Mouse (Mus musculus) kidney, adult 11 months (tissue): Measurements from ENCODE around the gene Gtpbp3.

Source experiments
- DNase-seq: peaks from one replicate; pipeline ENCODE4 v3.0.0; 2022

Gtpbp3 gene

DNA sequence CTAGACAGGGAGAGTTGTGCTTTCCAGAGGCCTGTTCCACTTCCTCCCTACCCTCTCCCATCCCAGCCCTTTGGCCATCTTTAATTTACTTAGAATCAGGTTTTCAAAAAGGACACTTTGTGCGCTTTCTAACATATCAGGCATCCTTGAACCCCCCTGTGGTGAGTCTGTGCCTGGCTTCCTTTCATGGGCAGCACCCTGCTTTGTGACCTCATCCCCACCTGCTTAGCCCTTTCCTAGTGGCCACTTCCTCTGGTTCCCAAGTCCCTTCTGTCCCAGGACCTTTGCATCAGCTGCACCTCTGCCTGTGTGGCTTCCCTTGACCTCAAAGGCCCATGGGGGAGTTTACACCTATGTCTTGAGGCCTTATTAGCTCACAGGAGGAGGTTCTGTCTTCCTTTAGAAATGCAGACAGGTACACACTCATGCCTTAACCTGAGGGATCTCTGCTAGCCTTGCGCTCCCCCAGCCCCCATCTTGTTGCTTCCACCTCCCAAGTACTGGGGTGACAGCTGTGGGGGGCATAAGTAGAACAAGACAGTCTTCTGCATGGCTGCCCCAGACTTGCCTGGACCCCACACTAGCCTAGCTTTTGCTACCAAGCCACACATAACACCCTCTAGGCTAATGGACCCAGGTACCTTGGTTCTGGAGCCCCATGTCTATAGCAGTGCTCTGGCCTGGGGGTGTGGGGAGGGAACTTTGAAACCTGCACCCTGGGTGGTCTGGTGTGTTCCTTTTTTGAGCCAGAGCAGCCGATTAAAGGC lies 17.6 kb upstream of the Gtpbp3 start:
- no peak for DNase-seq

DNA sequence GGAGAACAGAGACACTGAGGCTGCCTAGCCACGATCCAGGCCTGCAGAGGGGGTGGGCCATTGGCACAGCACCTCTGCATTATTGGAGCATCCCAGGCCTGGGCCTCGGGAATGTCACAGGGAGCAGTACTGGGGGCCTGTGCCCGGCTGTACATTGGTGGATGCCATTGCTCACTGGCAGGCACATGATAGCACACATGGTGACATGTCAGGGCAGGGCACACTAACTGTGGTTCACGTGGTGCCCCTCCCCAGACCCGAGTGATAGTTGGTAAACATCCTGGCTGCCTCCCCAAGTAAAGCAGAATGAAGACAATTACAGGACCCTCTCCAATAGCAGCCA lies 17.0 kb upstream of the Gtpbp3 start:
- DNase-seq = no peak

DNA sequence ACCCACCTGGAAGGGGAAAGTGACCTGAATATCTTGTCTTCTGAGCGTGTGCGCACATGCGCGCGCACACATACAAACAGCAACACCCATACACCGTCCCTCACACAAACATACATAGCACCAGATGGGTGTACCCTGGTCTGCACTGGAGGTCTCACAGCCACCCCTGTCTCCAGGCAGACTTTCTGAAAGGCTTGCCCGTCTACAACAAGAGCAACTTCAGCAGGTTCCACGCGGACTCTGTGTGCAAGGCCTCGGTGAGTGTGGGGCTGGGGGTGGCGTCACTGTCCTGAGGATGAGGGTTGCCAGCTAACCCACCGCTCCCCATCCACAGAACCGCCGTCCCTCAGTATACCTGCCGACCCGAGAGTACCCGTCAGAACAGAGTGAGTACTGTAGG lies 16.0 kb upstream of the Gtpbp3 start:
- DNase-seq = no peak

DNA sequence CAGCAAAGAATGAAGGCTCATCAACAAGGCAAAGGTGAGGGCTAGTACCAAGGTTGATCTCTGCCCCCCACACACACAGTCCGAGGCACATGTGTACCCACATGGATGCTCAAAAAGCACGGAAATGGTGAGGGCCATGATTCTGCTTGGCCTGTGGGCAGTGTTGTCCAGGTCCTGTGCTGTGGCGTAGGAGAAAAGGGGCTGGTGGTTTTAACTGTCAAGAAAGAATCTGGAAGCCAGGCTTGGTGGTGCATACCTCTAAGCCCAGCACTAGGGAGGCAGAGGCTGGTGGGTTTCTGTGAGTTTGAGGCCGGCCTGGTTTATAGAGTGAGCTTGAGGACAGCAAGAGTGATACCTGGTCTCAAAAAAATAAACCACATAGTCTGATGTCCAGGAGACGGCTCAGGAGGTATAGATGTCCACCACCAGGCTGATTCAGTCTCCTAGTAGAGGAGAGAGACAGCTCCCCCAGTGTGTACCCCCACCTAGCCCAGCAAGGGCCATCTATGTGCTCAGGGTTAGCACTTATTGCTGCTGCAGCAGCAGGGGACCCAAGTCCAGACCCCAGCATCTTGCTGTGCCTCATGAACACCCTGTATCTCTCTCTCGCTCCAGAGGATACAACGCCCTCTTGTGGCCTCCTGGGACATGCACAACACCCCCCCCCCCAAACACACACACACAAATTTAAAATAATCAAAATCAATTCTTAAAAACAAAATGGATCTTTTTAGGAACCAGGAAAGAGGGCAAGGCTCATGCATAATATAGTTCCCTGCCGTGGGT lies 15.1 kb upstream of the Gtpbp3 start:
- DNase-seq = no peak

DNA sequence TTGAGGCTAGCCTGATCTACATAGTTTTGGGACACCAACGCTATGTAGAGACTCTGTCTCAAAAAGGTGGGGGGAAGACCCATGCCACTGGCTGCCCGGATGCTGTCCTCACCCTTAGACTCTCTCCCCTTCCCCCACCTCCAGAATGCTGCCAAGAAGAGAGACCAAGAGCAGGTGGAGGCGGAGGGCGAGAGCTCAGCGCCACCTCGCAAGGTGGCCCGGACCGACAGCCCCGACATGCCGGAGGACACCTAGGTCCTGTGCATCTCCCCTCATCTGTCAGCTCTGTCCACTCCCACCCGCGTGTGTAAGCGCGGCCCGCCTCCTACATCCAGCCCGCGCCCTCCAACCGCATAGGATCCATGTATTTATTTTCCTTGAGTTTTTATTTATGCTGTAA lies 13.6 kb upstream of the Gtpbp3 start:
- no peak for DNase-seq

DNA sequence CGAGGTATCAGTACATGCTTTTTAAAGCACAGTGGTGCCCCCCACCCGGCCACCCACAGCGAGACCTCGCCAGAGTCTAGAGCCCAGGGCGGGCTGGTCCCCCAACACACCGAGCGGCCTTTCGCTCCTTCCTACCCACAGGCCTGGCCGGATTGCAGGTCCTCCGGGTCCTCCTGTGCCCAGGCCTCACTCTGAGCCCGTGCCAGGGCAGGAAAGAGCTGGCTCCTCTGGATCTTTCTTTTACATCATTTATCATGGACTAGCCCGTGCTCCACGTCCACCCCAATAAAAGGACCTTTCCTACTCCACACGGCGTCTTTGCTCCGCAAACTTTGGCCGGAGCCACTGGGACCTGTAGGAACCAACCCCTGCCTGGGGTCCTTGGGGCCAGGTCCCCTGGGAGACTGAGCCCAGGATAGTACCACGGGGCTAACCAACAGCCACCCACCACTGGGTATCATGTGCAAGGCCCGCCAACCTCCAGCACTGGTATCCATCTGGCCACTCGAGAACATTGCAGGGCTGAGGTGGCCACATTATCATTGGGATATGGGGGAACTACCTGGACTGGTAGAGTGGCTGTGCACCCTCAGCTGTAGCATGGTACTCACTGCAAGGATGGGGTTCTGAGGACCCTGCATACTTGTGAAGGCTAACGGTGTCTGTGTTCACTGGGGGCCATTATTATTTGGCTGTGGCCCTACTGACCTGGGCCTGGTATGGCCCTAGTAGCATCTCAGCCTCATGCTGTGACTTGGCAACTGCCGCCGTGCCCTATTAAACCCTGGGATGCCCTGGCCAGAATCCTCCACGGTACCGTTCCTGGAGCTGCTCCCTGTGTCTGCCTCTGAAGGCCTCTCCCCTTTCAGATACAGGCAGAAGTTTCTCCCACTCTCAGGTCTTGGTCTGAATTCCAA lies 12.9 kb upstream of the Gtpbp3 start:
- no peak for DNase-seq

DNA sequence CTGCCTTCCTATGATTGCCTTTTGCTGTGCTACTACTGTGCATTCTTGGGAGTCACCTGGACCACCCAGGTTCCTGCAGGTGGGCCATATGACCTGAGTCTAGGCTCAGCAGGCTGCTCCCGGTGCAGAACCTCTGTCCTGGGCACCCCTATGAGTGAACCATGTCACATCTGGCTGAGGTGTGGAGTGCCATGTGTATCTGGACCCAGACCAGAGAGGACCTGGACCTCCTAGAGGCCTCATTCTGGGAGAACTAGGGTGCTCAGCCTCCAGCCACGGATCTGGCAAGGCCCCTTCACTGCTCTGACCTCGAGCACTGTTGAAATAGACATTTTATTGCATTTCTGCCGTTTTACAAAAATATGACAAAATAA lies 12.2 kb upstream of the Gtpbp3 start:
- no peak for DNase-seq

DNA sequence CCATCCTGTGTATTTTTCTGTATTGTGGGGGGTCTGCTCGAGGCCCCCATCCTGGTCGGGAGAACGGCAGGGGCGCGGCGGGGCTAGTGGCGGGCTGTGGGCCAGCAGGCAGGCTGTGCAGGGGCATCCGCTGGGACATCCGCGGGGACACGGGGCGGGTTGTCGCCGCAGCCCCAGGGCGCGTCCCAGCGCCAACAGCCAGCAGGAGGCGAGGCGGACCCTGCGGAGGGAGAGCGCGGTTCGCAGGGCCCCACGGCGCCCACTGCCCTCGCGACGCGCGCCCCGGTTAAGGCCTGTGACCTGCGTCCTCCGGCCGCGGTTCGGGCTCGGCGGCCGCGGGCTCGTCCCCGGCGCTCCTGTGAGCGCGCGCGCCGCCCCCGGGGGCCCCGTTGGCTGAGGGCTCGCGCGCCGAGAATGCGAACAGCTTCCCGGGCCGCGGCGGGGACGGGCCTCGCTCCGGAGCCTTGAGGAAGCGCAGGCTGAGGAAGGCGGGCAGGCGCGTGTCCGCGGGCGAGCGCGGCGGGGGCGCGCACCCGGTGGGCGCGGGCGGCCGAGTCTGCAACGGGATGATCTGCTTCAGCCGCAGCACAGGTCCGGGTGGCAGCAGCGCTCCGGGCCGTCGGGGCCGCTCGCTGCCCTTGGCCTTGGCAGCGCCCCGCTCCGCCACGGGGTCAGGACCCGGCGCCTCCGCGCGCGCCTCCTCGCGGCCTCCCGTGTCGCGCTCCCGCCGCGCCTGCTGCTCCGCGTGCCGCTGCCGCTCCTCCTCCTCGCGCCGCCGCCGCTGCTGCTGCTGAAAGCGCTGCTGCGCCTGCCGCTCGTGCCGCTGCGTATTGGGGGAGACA lies 11.6 kb upstream of the Gtpbp3 start:
- DNase-seq = peak; percentile 78

DNA sequence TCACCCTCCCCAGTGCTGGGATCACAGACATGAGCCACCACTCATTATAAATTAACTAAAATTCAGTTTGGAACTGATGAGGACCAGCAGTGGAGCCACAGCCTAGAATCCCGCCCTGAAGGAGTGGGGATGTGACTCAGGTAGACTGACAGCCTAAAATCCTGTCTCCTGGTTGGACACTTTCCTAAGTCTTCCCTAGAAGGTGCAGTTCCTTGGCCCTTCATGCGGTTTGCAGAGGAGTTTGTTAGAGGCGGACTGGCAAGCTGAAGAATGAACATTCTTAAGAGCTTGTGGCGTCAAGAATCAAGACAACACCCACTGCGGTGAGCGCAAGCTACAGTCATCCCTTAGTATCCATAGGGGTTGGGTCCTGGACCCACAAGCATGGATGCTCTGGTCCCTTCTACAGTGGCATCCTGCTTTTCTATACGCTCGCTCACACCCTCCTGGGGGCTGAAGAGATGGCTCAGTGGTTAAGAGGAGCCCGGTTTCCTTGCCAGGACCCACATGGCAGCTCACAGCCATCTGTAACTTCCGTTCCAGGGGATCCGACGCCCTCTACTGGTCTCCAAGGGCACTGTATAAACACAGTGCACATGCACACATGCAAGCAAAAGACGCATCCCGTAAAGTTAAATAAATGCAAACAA lies 10.6 kb upstream of the Gtpbp3 start:
- DNase-seq = no peak

DNA sequence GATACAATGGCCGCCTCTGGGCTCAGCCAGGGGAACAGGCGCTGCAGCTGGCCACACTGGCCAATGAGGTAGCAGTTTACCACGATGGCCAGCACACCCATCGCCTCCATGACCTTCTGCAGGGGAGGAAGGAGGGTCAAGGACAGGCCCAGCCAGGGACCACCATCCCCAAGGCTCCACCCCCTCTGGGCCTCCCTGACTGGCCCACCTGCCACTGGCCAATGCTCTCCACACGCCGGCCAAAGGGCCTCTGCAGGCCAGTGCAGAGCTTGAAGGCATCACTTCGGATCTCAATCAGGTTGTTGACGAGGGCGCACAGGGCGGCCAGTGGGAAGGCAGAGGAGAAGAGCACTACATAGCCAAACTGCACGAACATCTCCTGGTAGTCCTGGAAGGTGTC lies 9.0 kb upstream of the Gtpbp3 start:
- DNase-seq = no peak

DNA sequence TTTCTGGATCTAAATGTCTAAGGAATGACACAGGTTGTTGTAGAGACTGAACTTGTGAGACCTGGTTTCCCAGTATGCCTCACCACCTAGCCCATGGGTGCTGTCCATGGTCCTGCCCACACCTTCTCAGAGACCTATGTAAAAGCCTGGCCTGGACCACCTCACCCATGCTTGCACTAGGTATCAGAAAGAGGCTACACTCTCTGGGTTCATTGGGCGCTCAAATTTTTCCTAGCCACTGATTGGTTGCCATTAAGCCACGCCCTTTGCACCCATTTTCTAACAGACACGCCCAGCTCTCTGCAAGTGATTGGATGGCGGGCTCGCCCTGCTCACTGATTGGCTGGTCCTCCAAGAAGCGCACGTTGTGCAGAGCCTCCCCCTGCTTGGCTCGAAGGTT lies 4.0 kb upstream of the Gtpbp3 start:
- DNase-seq = no peak

DNA sequence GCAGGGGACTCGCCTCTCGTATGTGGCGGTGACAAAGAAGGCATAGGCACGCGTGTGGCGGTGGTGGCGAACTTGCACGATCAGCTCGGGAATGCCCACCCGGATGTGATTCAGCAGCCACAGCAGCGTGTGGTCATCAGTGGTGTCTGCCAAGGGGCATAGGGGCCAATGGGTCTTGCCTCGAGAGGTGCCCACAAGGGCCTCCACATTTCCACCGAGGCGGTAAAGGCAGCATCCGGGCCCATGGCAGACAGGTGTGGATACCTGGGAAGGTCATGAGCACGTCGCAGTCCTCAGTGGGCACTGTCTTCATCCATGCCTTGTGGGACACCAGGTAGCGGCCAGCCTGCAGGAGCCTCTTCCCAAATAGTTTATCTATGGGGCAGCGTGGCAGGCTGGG lies 3.2 kb upstream of the Gtpbp3 start:
- DNase-seq = no peak

DNA sequence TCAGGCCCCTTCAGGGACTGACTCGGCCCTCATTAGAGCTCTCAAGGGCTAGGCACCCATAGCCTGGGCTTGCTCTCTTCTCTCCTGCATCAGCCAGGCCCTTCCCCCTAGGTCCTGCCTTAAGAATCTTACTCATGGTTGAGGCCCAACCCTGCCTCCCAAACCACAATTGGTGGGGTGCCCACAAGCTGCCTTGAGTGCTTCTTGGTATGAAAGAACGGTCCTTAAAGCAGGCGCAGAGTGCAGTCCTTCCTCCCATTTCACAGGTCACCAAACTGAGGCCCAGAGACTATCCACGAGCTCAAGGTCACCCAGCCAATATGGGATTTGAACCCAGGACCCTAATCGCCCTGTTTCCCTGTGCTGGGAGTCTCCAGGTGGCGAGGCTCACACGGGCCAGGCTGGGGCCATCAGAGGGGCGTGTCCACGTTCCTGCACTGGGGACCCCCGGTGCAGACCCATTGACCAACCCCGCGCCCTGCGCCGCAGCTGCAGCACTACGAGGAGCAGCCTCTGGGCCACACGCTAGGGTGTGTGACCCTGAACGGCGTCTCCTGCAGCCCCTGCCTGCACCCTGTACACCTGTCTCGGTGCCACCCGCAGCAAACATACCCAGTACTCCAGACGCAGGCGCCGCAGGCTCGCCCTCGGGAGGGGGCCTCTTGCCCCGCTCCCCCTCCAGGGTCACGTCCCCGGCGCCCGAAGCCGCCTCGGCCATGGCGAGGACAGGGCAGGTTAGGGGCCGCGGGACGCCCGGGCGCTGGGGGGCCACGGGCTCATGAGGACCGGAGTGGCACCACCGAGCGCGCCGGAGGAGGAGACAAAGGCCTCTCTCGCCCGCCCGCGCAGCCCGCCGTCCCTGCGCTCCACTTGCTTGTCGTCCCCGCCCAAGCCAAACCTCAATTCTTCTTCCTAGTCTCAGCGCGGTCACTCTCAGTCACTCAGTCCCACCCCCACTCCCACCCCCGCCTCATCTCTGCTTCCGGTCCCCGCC lies 2.5 kb upstream of the Gtpbp3 start, which contains the start of gene Ano8:
TSS of gene Ano8 (minus strand) at position 822 of the 994 bp plus-strand sequence.
- peak; percentile 84 for DNase-seq

DNA sequence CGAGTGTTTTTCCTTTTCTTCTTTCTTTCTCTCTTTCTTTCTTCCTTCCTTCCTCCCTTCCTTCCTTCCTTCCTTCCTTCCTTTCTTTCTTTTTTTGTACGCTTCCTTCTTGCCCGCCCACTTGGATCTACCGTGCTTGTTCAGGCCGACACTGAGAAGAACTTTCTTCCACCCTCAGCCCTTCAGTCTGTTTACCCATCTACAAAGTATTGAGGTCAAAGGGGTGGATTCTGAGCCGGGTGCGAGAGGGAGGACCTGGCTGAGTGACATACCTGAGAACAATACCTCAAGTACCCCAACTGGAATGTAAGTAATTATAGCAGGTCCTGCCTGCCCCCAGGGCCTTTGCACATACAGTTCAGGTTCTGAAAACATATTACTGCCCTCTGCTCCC lies 1.8 kb upstream of the Gtpbp3 start:
- DNase-seq = no peak

DNA sequence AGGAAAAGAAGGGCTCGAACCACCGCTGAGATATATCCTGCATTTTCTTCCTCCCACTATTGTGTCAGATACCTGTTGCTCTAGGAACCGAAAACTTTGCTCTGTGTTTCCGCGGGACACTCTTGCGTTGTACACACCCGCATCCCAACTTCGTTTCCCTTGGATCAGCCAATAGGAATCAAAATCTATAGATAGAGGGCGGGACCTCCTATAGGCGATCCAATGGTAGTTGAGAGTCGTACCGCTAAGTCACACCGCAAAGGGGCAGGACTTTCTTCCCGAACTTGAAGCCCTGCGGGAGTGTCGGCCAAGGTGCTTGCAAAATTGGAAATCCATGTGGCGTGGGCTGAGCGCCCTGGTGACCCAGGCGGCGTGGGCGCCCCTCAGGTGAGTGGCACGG lies 551 bp downstream of the Gtpbp3 start:
- DNase-seq = peak; percentile 89

DNA sequence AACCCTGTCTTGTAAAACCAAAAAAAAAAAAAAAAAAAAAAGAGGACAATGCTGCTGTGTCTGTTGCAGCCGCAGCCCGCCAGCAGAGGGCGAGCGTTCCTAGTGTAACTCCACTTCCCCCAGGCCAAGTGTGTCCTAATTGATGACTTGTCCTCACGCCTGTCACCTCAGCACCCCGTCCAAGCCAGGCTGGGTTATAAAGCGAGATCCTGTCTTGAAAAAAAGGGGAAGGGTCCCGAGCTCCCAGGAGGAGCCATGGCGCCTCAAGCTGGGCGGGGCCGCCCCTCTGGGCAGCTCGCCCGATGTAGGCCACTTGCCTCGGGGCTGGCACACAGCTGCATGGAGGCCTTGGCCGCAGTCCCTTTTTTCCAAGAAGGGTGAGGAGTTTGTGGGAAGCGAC lies 7.1 kb downstream of the Gtpbp3 start:
- DNase-seq = peak; percentile 81

DNA sequence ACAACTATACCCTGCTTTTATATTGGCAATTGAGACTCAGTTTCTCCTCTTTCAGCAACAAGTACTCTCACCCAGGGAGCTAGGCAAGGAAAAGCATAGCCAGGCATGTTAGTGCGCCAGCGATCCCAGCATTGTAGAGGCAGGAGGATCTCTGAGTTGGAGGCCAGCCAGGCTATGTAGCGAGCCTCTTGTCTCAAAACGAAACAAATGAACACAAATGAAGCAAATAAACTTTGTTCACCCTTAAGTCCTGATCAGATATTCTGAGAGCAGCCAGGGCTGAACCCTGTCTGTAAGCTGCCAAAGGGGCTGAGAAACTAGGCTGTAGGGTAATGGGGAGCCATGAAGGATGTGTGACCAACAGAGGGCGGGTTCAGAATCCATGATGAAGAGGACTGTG lies 7.9 kb downstream of the Gtpbp3 start:
- no peak for DNase-seq

DNA sequence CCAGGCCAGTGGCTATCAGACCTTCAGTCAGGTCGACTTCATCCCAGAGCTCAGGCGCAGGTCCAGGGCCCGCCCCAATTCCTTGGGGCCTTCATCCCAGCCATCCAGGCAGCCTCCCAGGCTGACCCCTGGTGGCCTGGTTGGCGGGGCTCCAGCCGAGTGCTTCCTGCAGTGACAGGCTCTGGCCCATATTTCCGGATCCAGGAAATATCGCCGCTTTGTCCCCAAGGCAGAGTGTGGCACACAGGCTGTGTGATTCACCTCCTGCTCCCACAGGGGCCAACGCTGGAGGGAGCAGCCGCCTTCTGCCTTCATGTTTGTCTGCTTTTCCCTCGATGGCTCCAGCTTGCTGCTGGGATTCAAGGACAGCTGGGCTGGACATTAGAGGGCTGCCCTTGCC lies 8.6 kb downstream of the Gtpbp3 start:
- DNase-seq = peak; percentile 91

DNA sequence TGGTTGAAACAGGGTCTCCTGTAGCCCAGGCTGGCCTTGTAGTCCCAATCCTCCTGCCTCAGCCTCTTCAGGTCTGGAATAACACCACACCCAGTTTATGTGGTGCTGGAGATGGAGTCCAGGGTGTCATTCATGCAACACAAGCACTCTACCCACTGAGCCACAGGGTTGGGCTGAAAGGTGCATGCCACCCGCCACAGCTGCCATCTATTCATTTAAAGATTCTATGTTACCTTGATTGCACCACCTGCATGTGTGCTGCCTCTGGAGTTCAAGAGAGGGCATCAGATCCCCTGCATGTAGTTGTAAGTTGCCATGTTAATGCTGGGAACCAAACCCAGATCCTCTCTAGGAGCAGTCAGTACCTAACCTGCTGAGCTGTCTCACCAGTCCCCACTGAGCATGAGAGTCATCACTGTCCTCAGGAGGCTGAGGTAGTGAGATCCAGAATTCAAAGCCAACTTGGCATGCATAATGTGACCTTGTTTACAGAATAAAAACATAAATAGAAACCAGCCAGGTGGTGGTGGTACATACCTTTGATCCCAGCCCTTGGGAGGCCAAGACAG lies 9.3 kb downstream of the Gtpbp3 start:
- no peak for DNase-seq

DNA sequence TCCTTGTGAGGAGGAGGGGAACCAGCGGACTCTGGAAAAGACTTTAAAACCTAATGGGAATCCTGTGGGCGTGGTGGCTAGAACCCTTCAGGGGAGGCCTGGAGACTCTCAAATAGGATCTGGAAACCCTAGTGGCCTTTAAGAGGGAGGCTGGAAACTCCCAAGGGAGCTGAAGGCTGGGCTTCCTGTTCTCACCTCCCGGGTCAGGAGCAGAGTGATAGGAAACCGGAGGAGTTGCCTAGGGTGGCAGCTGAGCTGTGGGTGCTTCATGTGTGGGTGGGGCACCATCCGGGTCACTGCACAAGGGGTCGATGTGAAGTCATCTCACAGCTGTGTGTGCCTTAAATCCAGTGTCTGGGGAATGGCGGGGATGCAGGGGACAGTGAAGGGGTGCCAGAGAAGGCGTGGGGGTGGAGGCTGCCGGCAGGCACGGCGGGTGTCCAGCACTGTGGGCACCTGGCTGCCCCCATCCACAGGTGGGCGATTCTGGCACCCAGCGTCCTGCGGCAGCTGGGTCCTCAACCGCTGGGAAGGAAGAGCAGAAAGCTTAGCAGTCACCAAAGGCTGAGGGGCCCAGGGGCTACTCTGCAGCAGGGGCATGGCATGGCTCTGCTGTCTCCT lies 10.1 kb downstream of the Gtpbp3 start:
- DNase-seq = peak; percentile 78
